Comparison of ENCODE assay signal across 17 mouse cellular contexts in genomic region chr2:74099671-74100372, GRCm38 (mm10).
DNase-seq lines count a peak whose midpoint lies in the region; ATAC-seq lines count a peak whose summit lies in the region.
"Had no signal": no experiment of that assay in that cellular context is flagged by ENCODE, and none has a peak within 500 bp of the region (broad histone marks: within the 10 kb centered on the region; RNA-seq: fewer than 3 reads in every experiment).

No protein-coding gene starts in this region.

- H3K27ac ChIP-seq in limb, embryonic 11.5 days (replicated peaks; ENCODE audit: low read depth, low read length), result no peak overlapping the region
- no peak overlapping the region for H3K27ac ChIP-seq in limb, embryonic 10.5 days
- H3K27ac ChIP-seq in kidney, embryonic 16.5 days (ENCODE audit: low read length), result no peak overlapping the region
- H3K27ac ChIP-seq: embryonic facial prominence, embryonic 15.5 days; gastrocnemius, adult 2 months; hindbrain, embryonic 10.5 days; midbrain, embryonic 10.5 days; neural tube, embryonic 13.5 days had no signal

- H3K27me3 ChIP-seq in limb, embryonic 11.5 days (ENCODE audit: control insufficient read depth, insufficient read depth, low read length), result no peaks in the 10 kb centered on the region
- H3K27me3 ChIP-seq in limb, embryonic 10.5 days (ENCODE audit: low read depth, poor library complexity, severe bottlenecking), result 0 out of 2 replicates have a peak, but pooled peaks cover 5% of the 10 kb centered on the region
- no peaks in the 10 kb centered on the region; the same call in 1 of the 2 replicates for H3K27me3 ChIP-seq in kidney, embryonic 16.5 days (ENCODE audit: insufficient read depth, low read length)
- H3K27me3 ChIP-seq: embryonic facial prominence, embryonic 15.5 days; neural tube, embryonic 13.5 days had no signal

- DNase-seq in limb, embryonic 11.5 days (ENCODE audit: low spot score), result peak; percentile 18
- no peak for DNase-seq in limb, embryonic 10.5 days (ENCODE audit: low spot score)
- DNase-seq in brain, adult 2 months (ENCODE audit: low read depth, low spot score), result peak; percentile 94
- DNase-seq in cerebellum, adult 11 months, result peak; percentile 46
- DNase-seq in cerebellum, postnatal 14 days, result peak; percentile 58 to 81
- no peak for DNase-seq in kidney, postnatal 36 days
- DNase-seq: gastrocnemius, adult 2 months; kidney, adult 2 months; layer of hippocampus, postnatal 36 days; lung, adult 18-20 months; lung, postnatal 4 days; right cerebral cortex, postnatal 25 days had no signal

- H3K36me3 ChIP-seq in limb, embryonic 11.5 days (ENCODE audit: control insufficient read depth, insufficient read depth, low read length), result no peaks in the 10 kb centered on the region
- H3K36me3 ChIP-seq in limb, embryonic 10.5 days, result no peaks in the 10 kb centered on the region
- no peaks in the 10 kb centered on the region for H3K36me3 ChIP-seq in kidney, embryonic 16.5 days (ENCODE audit: insufficient read depth, low read length)
- H3K36me3 ChIP-seq: embryonic facial prominence, embryonic 15.5 days; hindbrain, embryonic 10.5 days; midbrain, embryonic 10.5 days; neural tube, embryonic 13.5 days had no signal

- H3K4me1 ChIP-seq in limb, embryonic 11.5 days (ENCODE audit: control insufficient read depth, insufficient read depth, low read length), result no peaks in the 10 kb centered on the region
- H3K4me1 ChIP-seq in limb, embryonic 10.5 days, result peaks cover 3% of the 10 kb centered on the region; the same call in 1 of the 2 replicates
- H3K4me1 ChIP-seq in kidney, embryonic 16.5 days (ENCODE audit: insufficient read depth, low read length), result no peaks in the 10 kb centered on the region
- H3K4me1 ChIP-seq: hindbrain, embryonic 10.5 days had no signal

- WGBS in limb, embryonic 11.5 days, result 89% methylated on average over 9 of the region's 9 CpGs
- 94% methylated on average over 9 of the region's 9 CpGs for WGBS in limb, embryonic 10.5 days
- 83% methylated on average over 9 of the region's 9 CpGs for WGBS in kidney, embryonic 16.5 days

- no peak for ATAC-seq in limb, embryonic 11.5 days (ENCODE audit: insufficient number of reproducible peaks, low FRiP score, low TSS enrichment, low read depth)
- no peak for ATAC-seq in kidney, embryonic 16.5 days (ENCODE audit: low FRiP score, low TSS enrichment)

- no peak overlapping the region for H3K9ac ChIP-seq in limb, embryonic 11.5 days (ENCODE audit: low read length)
- no peak overlapping the region for H3K9ac ChIP-seq in kidney, embryonic 16.5 days (replicated peaks; ENCODE audit: low read length)
- H3K9ac ChIP-seq: embryonic facial prominence, embryonic 15.5 days; neural tube, embryonic 13.5 days had no signal

- H3K4me3 ChIP-seq in limb, embryonic 11.5 days (ENCODE audit: low read depth, low read length), result no peak overlapping the region
- H3K4me3 ChIP-seq in limb, embryonic 10.5 days, result no peak overlapping the region
- H3K4me3 ChIP-seq in kidney, embryonic 16.5 days (ENCODE audit: low read length), result no peak overlapping the region
- H3K4me3 ChIP-seq: embryonic facial prominence, embryonic 15.5 days; gastrocnemius, adult 2 months; hindbrain, embryonic 10.5 days; midbrain, embryonic 10.5 days; neural tube, embryonic 13.5 days had no signal

- no peak overlapping the region for H3K4me2 ChIP-seq in limb, embryonic 11.5 days (ENCODE audit: low read depth, severe bottlenecking)
- no peak overlapping the region for H3K4me2 ChIP-seq in kidney, embryonic 16.5 days (replicated peaks; ENCODE audit: low read depth, low read length)
- H3K4me2 ChIP-seq: embryonic facial prominence, embryonic 15.5 days; neural tube, embryonic 13.5 days had no signal

- no peaks in the 10 kb centered on the region for H3K9me3 ChIP-seq in limb, embryonic 11.5 days (ENCODE audit: control insufficient read depth, low read length)
- no peaks in the 10 kb centered on the region for H3K9me3 ChIP-seq in limb, embryonic 10.5 days (replicated peaks)
- peaks cover 3% of the 10 kb centered on the region; the same call in 1 of the 2 replicates for H3K9me3 ChIP-seq in kidney, embryonic 16.5 days (ENCODE audit: low read length)
- H3K9me3 ChIP-seq: embryonic facial prominence, embryonic 15.5 days; hindbrain, embryonic 10.5 days; midbrain, embryonic 10.5 days; neural tube, embryonic 13.5 days had no signal

Comparison
In these comparisons a context has a peak if more than half of its experiments do, and no peak if none do; other contexts are left out.
1. DNase-seq: peak in limb, embryonic 11.5 days (single experiment), brain, adult 2 months (single experiment), cerebellum, adult 11 months (single experiment) and cerebellum, postnatal 14 days (2 of 2); none in limb, embryonic 10.5 days (single experiment) and kidney, postnatal 36 days (0 of 2).